Mouse (Mus musculus): ENCODE data around the gene Hamp. TPM values are rescaled to one million over a fixed set of nuclear protein-coding genes. Genes with fewer than 3 reads are reported as not detected.

The Hamp gene
- polyA plus RNA-seq, 1 experiment = not detected

- Histone ChIP-seq H3K36me3 (ENCODE audit: control insufficient read depth, insufficient read depth) (no peaks in the 10 kb centered on the region), H3ac (ENCODE audit: control insufficient read depth, insufficient read length) (peak within 1 kb of the TSS; percentile 89), H3K27me3 (ENCODE audit: control insufficient read depth, insufficient read depth, insufficient read length) (no peaks in the 10 kb centered on the region), H3K4me3 (peak within 1 kb of the TSS; percentile 32), H3K4me2 (ENCODE audit: low read depth) (peak within 1 kb of the TSS; percentile 82), H3K79me2 (ENCODE audit: control insufficient read depth, insufficient read depth) (peaks cover 8% of the 10 kb centered on the region)
- TF ChIP-seq MYOD1 (IDR thresholded peaks at IDR 0.05; ENCODE audit: control insufficient read depth in 1 of 3, insufficient read length in 2 of 3, low read depth in 2 of 3) (peak in 2 of 3 experiments; percentile 4 to 55), POLR2AphosphoS2 (IDR thresholded peaks at IDR 0.05; ENCODE audit: insufficient read length, low read depth) (peak; percentile 74), SRF (IDR thresholded peaks at IDR 0.05; ENCODE audit: control insufficient read depth, insufficient read length, low read depth) (no peak), REST (IDR thresholded peaks at IDR 0.05; ENCODE audit: insufficient read depth, insufficient read length) (no peak), MYOG (IDR thresholded peaks at IDR 0.05; ENCODE audit: control insufficient read depth in 1 of 3, insufficient read depth in 1 of 3, insufficient read length in 2 of 3, low read depth in 2 of 3) (peak in 1 of 3 experiments; percentile 9), TCF3 (IDR thresholded peaks at IDR 0.05; ENCODE audit: insufficient read length, low read depth) (no peak), USF1 (IDR thresholded peaks at IDR 0.05; ENCODE audit: low read depth) (no peak), POLR2A (IDR thresholded peaks at IDR 0.05; ENCODE audit: insufficient read length, low read depth) (peak; percentile 57), TCF12 (IDR thresholded peaks at IDR 0.05; ENCODE audit: insufficient read depth, poor library complexity, severe bottlenecking) (no peak), E2F4 (IDR thresholded peaks at IDR 0.05; ENCODE audit: insufficient read depth) (no peak), CEBPB (IDR thresholded peaks at IDR 0.05; ENCODE audit: insufficient read depth, poor library complexity, severe bottlenecking) (no peak), MAX (IDR thresholded peaks at IDR 0.05; ENCODE audit: low read depth) (no peak)
Measured at GRCm38 (mm10) chr7:30956756-30957366, 13.0 kb upstream of the Hamp start, which contains the start of gene Usf2. Gene Usf2, minus strand, starts transcription at chr7:30956803.

GRCm38 (mm10) chr7:30956357-30956751 lies 12.5 kb upstream of the Hamp start:
- H3K4me3 ChIP-seq = peak overlapping the region; percentile 32
- peaks cover 8% of the 10 kb centered on the region for H3K79me2 ChIP-seq (ENCODE audit: control insufficient read depth, insufficient read depth)
- H3K36me3 ChIP-seq (ENCODE audit: control insufficient read depth, insufficient read depth) = no peaks in the 10 kb centered on the region
- H3K27me3 ChIP-seq (ENCODE audit: control insufficient read depth, insufficient read depth, insufficient read length) = no peaks in the 10 kb centered on the region
- TF ChIP-seq CEBPB (IDR thresholded peaks at IDR 0.05; ENCODE audit: insufficient read depth, poor library complexity, severe bottlenecking) (no peak), REST (IDR thresholded peaks at IDR 0.05; ENCODE audit: insufficient read depth, insufficient read length) (no peak), SRF (IDR thresholded peaks at IDR 0.05; ENCODE audit: control insufficient read depth, insufficient read length, low read depth) (no peak), E2F4 (IDR thresholded peaks at IDR 0.05; ENCODE audit: insufficient read depth) (no peak), USF1 (IDR thresholded peaks at IDR 0.05; ENCODE audit: low read depth) (no peak), TCF12 (IDR thresholded peaks at IDR 0.05; ENCODE audit: insufficient read depth, poor library complexity, severe bottlenecking) (no peak), MAX (IDR thresholded peaks at IDR 0.05; ENCODE audit: low read depth) (no peak), POLR2A (IDR thresholded peaks at IDR 0.05; ENCODE audit: insufficient read length, low read depth) (no peak), MYOG (IDR thresholded peaks at IDR 0.05; ENCODE audit: control insufficient read depth in 1 of 3, insufficient read depth in 1 of 3, insufficient read length in 2 of 3, low read depth in 2 of 3) (no peak), TCF3 (IDR thresholded peaks at IDR 0.05; ENCODE audit: insufficient read length, low read depth) (no peak)
- H3ac ChIP-seq (ENCODE audit: control insufficient read depth, insufficient read length) = peak overlapping the region; percentile 89
- no peak overlapping the region for H3K4me2 ChIP-seq (ENCODE audit: low read depth)

- no peaks in the 10 kb centered on the region for H3K36me3 ChIP-seq (ENCODE audit: control insufficient read depth, insufficient read depth)
- TF ChIP-seq E2F4 (IDR thresholded peaks at IDR 0.05; ENCODE audit: insufficient read depth) = no peak
- TF ChIP-seq TCF12 (IDR thresholded peaks at IDR 0.05; ENCODE audit: insufficient read depth, poor library complexity, severe bottlenecking) = no peak
- no peak for TF ChIP-seq POLR2AphosphoS2 (IDR thresholded peaks at IDR 0.05; ENCODE audit: insufficient read length, low read depth)
- no peak for TF ChIP-seq USF1 (IDR thresholded peaks at IDR 0.05; ENCODE audit: low read depth)
- peak in 2 of 3 experiments; percentile 65 to 76 for TF ChIP-seq MYOG (IDR thresholded peaks at IDR 0.05; ENCODE audit: control insufficient read depth in 1 of 3, insufficient read depth in 1 of 3, insufficient read length in 2 of 3, low read depth in 2 of 3)
- no peak for TF ChIP-seq SRF (IDR thresholded peaks at IDR 0.05; ENCODE audit: control insufficient read depth, insufficient read length, low read depth)
- TF ChIP-seq CEBPB (IDR thresholded peaks at IDR 0.05; ENCODE audit: insufficient read depth, poor library complexity, severe bottlenecking) = no peak
- TF ChIP-seq TCF3 (IDR thresholded peaks at IDR 0.05; ENCODE audit: insufficient read length, low read depth) = no peak
- TF ChIP-seq REST (IDR thresholded peaks at IDR 0.05; ENCODE audit: insufficient read depth, insufficient read length) = no peak
- peak; percentile 55 for TF ChIP-seq POLR2A (IDR thresholded peaks at IDR 0.05; ENCODE audit: insufficient read length, low read depth)
- TF ChIP-seq MAX (IDR thresholded peaks at IDR 0.05; ENCODE audit: low read depth) = no peak
- peak in 2 of 3 experiments; percentile 41 to 65 for TF ChIP-seq MYOD1 (IDR thresholded peaks at IDR 0.05; ENCODE audit: control insufficient read depth in 1 of 3, insufficient read length in 2 of 3, low read depth in 2 of 3)
- peak overlapping the region; percentile 55 for H3K4me2 ChIP-seq (ENCODE audit: low read depth)
Measured at GRCm38 (mm10) chr7:30955584-30956356, 11.9 kb upstream of the Hamp start.

GRCm38 (mm10) chr7:30954971-30955520 lies 11.2 kb upstream of the Hamp start:
- H3K4me3 ChIP-seq = peak overlapping the region; percentile 32
- TF ChIP-seq SRF (IDR thresholded peaks at IDR 0.05; ENCODE audit: control insufficient read depth, insufficient read length, low read depth) (no peak), MYOD1 (IDR thresholded peaks at IDR 0.05; ENCODE audit: control insufficient read depth in 1 of 3, insufficient read length in 2 of 3, low read depth in 2 of 3) (no peak), POLR2AphosphoS2 (IDR thresholded peaks at IDR 0.05; ENCODE audit: insufficient read length, low read depth) (no peak), POLR2A (IDR thresholded peaks at IDR 0.05; ENCODE audit: insufficient read length, low read depth) (no peak), USF1 (IDR thresholded peaks at IDR 0.05; ENCODE audit: low read depth) (no peak), TCF12 (IDR thresholded peaks at IDR 0.05; ENCODE audit: insufficient read depth, poor library complexity, severe bottlenecking) (no peak), REST (IDR thresholded peaks at IDR 0.05; ENCODE audit: insufficient read depth, insufficient read length) (no peak), MAX (IDR thresholded peaks at IDR 0.05; ENCODE audit: low read depth) (no peak), CEBPB (IDR thresholded peaks at IDR 0.05; ENCODE audit: insufficient read depth, poor library complexity, severe bottlenecking) (no peak), TCF3 (IDR thresholded peaks at IDR 0.05; ENCODE audit: insufficient read length, low read depth) (no peak), MYOG (IDR thresholded peaks at IDR 0.05; ENCODE audit: control insufficient read depth in 1 of 3, insufficient read depth in 1 of 3, insufficient read length in 2 of 3, low read depth in 2 of 3) (no peak), E2F4 (IDR thresholded peaks at IDR 0.05; ENCODE audit: insufficient read depth) (no peak)
- no peaks in the 10 kb centered on the region for H3K27me3 ChIP-seq (ENCODE audit: control insufficient read depth, insufficient read depth, insufficient read length)
- peaks cover 8% of the 10 kb centered on the region for H3K79me2 ChIP-seq (ENCODE audit: control insufficient read depth, insufficient read depth)
- H3ac ChIP-seq (ENCODE audit: control insufficient read depth, insufficient read length) = peak overlapping the region; percentile 89
- peak overlapping the region; percentile 55 for H3K4me2 ChIP-seq (ENCODE audit: low read depth)
- H3K36me3 ChIP-seq (ENCODE audit: control insufficient read depth, insufficient read depth) = peaks cover 3% of the 10 kb centered on the region

More at GRCm38 (mm10) chr7:30955584-30956356, 11.9 kb upstream of the Hamp start:
- H3K4me3 ChIP-seq = peak overlapping the region; percentile 32
- H3ac ChIP-seq (ENCODE audit: control insufficient read depth, insufficient read length) = peak overlapping the region; percentile 89
- H3K27me3 ChIP-seq (ENCODE audit: control insufficient read depth, insufficient read depth, insufficient read length) = no peaks in the 10 kb centered on the region
- peaks cover 8% of the 10 kb centered on the region for H3K79me2 ChIP-seq (ENCODE audit: control insufficient read depth, insufficient read depth)

All from myocyte (in vitro differentiated cells).